Mouse (Mus musculus) liver, adult (tissue): ENCODE data around the gene Mcm2.
A peak's percentile ranks its signal among the peaks of the same experiment; 100 is the strongest.

Source experiments
- GATA4 ChIP-seq: IDR thresholded peaks from 2 replicates; pipeline ENCODE4 v1.6.1; 2014; ENCODE audit warnings: mild to moderate bottlenecking, low read length; ENCODE audit not compliant: insufficient replicate concordance

Mcm2 gene

DNA sequence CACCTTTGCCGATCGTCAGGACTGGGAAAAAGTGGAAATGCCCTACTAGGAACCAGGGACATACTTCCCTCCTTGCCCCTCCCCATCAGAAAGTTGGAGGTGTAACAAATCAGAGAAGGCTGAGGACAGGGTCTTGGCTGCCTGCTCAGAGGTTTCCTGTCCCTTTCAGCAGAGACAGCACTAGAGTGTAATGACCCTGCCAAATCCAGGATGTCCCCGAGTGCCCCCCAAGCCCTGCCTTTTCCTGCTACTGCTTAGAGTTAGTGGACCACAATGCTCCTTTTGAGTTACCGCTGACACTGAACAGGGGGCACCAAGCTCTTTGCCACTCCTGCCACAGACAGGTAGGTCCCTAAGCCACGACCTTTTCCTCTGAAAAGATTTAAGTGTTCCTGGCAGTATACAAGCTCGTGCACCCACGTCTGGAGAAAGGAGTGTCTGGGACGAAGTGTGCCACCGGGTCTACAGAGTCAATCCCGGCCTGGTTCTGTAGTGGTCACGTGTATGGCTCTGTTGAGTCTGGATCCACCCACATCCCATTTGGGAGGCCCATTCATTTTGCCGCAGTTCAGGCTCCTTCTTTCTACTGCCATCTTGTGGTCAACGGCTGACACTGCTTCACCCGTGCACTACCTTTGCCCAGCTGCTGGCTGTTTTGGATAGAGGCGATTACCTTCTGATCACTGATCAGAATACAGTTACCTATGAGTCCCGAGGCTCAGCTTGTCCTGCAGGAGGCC, 8.0 kb upstream of the Mcm2 start:
- peak; percentile 12; the same call in 1 of the 2 replicates for TF ChIP-seq GATA4

DNA sequence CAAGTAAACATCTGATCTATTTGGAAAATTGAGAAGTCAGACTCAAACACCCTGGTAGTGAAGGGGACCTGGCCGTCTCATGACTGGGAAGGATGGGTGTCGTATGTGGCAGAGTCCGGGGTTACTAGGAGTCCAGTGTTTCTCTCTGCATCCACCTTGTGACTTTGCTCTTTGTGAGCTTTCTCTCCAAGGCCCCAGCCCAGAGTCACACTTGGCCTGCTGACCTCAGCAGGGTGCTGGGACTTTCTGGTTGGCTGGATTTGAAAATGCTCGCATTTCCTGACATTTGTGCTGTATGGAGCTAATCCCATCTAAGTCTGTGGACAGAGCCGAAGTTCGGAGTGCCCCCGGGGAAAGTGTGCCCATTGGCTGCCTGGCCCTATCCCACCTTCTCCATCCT, 6.5 kb upstream of the Mcm2 start:
- TF ChIP-seq GATA4, result no peak

GRCm38 (mm10) chr6:88904456-88904974, 5.9 kb upstream of the Mcm2 start:
- no peak for TF ChIP-seq GATA4

DNA sequence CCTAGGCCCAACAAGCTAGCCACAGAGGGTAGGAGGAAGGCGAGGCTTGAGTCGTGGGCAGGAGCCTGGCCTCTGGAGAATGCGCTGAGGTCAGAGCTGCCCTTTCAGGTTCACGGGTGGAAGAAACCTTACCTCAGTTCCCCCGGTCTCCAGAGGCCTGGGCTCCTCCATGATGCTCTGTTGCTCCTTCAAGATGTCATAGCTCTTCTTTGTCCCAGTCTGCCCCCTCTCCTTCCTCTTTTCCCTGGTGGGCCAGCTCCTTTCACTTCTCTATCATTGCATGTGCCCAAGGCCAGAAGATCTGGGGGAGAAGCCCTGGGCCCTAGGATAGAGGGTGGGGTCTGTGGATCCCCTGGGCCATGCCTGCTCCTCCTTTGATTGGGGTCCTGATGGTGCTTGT, 5.1 kb upstream of the Mcm2 start:
- TF ChIP-seq GATA4, result no peak

DNA sequence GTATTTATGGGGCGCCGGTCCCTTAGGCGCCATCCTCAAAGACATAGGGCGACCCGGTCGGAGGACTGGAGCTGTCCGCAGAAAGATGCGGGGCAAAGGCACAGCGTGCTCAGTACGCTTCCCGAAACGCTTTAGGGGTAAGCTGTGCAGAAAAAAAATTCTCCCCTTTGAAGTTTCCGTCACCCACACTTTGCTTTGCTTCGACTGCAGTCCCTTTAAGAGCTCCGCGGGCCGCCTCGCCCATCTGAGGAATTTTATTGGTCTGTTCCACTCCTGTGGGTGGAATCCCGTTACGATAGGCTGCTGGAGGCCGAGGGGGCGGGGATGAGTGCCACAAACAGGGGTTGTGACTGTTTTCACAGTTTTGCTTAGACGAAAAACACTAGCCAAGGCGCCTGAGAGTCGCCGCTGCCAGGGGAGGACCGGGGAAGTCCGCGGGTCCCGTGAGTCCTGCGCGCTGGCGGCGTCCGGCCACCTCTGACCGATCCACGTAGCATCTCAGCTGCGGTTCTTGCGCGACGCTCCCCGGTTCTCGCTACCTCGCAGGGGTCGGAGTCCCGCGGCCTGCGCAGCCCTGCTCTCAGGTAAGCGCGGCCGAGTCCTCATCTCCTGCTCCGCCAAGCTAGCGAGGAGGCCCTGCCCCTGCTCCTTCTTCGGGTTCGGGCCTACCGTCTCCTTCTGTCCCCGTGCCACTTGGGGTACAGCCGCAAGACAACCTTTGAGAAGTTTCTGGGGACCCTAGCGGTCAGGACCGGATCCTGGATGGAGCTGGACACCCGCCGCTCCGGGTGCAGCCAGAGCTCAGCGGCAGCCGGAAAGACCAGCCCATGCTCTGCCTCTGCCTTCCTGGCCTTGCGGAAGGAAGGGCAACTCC, 3.6 kb upstream of the Mcm2 start, which contains the start of gene Tpra1:
Gene Tpra1, plus strand, starts transcription at position 305 of the 874 bp plus-strand sequence.
- no peak for TF ChIP-seq GATA4

DNA sequence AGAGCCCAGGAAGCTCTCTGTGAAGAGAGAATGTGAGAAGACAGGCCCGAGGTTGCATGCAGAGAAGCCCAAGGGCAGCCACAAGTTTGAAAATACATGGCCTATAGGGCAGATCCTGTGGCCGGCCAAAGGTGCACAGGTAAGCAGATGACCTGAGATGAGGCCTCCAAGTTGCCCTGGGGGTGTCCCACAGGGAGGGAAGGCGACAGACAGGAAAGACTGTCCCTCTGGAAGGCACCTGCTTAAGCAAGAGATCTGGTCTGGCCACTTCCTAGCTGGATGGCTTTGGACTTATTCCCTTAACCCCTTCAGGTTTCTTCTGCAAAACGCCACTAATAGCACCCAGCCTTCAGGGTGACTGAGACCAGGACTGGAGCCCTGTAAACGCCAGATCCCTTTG, 2.9 kb upstream of the Mcm2 start:
- TF ChIP-seq GATA4, result no peak

- TF ChIP-seq GATA4, result no peak
These were observed 1.0 kb upstream of the Mcm2 start for GRCm38 (mm10) chr6:88899628-88900027.

DNA sequence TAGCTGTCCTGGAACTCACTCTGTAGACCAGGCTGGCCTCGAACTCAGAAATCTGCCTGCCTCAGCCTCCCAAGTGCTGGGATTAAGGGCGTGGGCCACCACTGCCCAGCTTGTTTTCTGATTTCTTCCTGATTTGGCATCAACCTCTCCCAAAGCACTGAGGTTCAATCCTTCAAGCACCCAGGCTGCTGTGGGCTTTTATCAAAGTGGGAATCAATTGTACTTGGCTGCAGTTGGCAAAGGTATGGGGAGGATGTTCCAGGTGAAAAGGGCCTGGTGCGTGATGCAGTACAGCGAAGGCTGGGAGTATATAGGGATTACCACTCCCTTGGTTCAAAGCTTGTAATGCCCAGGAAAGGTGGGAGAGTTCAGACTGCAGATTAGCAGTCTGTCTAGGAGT, 506 bp upstream of the Mcm2 start:
- TF ChIP-seq GATA4, result no peak

- no peak for TF ChIP-seq GATA4
These were observed 1.3 kb downstream of the Mcm2 start for GRCm38 (mm10) chr6:88897246-88897645.

DNA sequence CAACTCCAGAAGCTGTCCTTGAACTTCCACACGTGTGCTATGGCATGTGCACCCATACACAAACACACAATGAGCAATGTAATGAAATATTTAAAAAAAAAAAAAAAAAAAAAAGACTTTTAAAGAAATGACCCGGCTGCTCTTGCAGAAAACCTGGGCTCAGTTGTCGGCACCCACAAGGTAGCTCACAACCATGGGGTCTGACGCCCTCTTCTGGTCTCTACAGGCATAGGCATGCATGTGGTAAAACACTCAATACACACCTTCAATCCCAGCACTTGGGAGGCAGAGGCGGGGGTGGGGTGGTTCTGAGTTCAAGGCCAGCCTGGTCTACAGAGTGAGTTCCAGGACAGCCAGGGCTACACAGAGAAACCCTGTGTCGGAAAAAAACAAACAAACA, 2.6 kb downstream of the Mcm2 start:
- TF ChIP-seq GATA4, result no peak

GRCm38 (mm10) chr6:88893559-88893958, 5.0 kb downstream of the Mcm2 start:
- TF ChIP-seq GATA4, result no peak

DNA sequence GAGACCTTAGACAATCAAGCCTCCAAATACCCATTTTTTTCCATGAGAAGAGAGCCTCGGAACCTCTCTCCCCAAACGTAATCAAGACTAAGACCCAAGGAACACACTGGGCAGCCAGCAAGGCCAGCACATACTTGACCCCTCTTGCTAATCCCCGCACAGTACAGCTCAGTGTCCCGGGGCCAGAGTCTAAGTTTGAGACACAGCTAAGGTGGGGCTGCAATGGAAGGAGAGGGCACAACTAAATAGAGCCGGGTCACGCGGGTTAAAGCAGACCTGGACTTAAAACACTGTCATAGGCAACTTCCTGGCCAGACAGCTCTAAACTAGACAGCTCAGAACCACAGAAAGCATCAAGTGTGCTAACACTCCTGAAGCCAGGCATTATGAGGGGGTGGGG, 7.7 kb downstream of the Mcm2 start:
- TF ChIP-seq GATA4, result no peak

DNA sequence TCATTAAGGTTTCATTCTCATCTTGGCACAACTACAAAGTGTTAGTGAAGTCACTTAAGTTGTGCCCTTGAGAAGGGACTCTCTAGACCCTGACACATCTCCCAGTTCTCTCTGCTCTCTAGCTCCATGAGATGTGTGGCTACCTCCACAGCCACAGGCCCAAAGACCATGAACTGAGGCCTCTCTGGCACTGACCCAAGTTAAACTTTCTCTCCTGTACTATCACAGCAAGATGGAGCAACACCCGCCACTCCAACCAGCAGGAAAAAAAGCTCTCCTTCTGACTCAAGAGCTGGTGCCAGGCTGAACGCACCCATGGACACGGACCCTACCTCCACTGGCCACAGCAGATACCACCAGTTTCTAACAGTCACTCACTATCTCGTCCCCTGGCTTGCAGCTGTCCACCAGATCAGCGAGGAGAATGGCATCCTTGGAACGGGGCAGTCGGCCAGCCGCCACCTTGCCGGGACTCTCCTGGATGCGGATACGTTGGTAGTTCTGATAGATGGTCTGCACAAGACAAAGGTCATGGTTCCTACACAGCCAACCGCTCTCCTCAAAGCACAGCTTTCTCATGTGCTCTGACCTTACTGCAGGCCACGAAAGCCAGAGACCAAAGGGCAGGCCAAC, 9.1 kb downstream of the Mcm2 start:
- no peak for TF ChIP-seq GATA4

DNA sequence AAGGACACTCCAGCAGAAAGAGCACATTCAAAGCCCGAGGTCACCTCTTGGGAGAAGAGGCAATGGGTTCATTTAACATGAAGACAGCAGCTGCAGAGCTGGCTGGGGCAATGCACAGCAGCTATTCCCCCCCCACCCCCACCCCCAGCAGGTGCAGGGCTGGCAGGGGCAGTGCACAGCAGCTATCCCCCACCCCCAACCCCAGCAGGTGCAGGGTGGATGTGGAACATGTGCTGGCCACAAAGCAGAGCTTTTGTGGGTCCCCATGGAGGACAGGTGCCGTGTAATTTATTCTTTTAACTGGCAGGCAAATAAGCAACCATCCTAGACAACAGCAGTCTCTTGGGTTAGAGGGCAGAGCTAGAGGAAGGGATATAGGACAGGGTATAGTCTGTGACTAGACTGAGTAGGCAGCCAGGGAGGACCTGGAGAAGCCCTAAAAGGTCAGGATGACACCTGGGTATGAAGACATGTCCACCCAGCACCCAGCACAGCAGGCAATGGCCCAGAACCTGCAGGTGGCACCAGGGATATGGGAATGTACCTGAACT, 12.1 kb downstream of the Mcm2 start:
- no peak for TF ChIP-seq GATA4
